Mouse (Mus musculus) hindbrain, embryonic 13.5 days (tissue): Measurements from ENCODE around the gene Cracr2a. TPM values are rescaled to one million over a fixed set of nuclear protein-coding genes. Genes with fewer than 3 reads are reported as not detected.

Experiments
- ATAC-seq: fragments of 200-750 bp; cut with Nextera tagmentation; 2 replicates; pipeline ENCODE4 v1.8.0; 2017; ENCODE audit warnings: moderate TSS enrichment; ENCODE audit not compliant: low FRiP score
- H3K27ac ChIP-seq: fragments of 300-500 bp; sonication (generic); 2 replicates; pipeline ENCODE4 v1.5.1; 2015; ENCODE audit warnings: inconsistent platforms, mild to moderate bottlenecking, moderate library complexity
- H3K27me3 ChIP-seq: fragments of 300-500 bp; sonication (generic); 2 replicates; pipeline ENCODE4 v1.6.1; 2015; ENCODE audit warnings: mild to moderate bottlenecking, inconsistent platforms
- H3K36me3 ChIP-seq: fragments of 300-500 bp; sonication (generic); 2 replicates; pipeline ENCODE4 v1.6.1; 2015; ENCODE audit warnings: mild to moderate bottlenecking, inconsistent platforms
- H3K4me1 ChIP-seq: fragments of 300-500 bp; sonication (generic); replicated peaks from 2 replicates; pipeline ENCODE4 v1.6.1; 2015; ENCODE audit warnings: inconsistent platforms
- H3K4me2 ChIP-seq: fragments of 300-500 bp; sonication (generic); 2 replicates; pipeline ENCODE4 v1.6.1; 2015; ENCODE audit warnings: inconsistent platforms, mild to moderate bottlenecking, moderate library complexity
- H3K4me3 ChIP-seq: fragments of 300-500 bp; sonication (generic); 2 replicates; pipeline ENCODE4 v1.5.1; 2015; ENCODE audit warnings: mild to moderate bottlenecking, inconsistent platforms
- H3K9ac ChIP-seq: fragments of 300-500 bp; sonication (generic); 2 replicates; pipeline ENCODE4 v1.6.1; 2015; ENCODE audit warnings: mild to moderate bottlenecking, inconsistent platforms
- H3K9me3 ChIP-seq: fragments of 300-500 bp; sonication (generic); 2 replicates; pipeline ENCODE4 v1.6.1; 2016; ENCODE audit warnings: inconsistent platforms
- WGBS: fragments of 180-500 bp; shearing (Covaris S2); methylation state at CpG from one replicate; pipeline ENCODE4 v1.1.7; 2015; 5-methylcytosine and 5-hydroxymethylcytosine counted together
- polyA plus RNA-seq: library from polyadenylated mRNA; unstranded; fragments of >200 nt; fragmentation: Nextera tagmentation; extraction: Ambion mirVana; gene quantifications from 2 replicates; pipeline ENCODE4 v1.2.1, GENCODE M21; 2015

Cracr2a gene
- polyA plus RNA-seq, 1 experiment from 2014 or later: 0.77 TPM

DNA sequence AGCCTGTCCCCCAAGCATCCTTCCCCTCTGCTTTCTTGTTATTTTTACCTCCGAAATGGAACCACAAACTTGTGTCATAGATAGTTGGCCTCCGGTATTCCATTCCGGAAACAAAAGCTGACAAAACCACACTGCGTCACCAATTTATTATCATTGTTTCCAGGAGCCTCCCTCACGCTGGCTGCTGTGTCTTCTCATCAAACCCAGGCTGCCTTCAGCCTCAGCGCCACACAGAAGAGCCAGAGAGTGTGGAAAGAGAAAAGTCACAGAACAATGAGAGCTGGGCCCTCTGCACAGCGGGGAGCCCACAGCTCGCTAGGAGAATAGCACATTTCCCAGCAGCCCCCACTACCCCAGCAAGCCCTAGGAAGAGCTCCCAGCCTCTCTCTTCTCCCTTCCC is 162.0 kb downstream of the Cracr2a start:
- Histone ChIP-seq H3K9me3 (no peaks in the 10 kb centered on the region), H3K36me3 (peaks cover 37% of the 10 kb centered on the region), H3K27ac (peak overlapping the region; percentile 79), H3K4me2 (peak overlapping the region; percentile 7; the same call in 1 of the 2 replicates), H3K27me3 (no peaks in the 10 kb centered on the region), H3K4me3 (no peak overlapping the region), H3K9ac (no peak overlapping the region; the same call in 1 of the 2 replicates), H3K4me1 (peaks cover 33% of the 10 kb centered on the region)
- WGBS: 18% methylated on average over 8 of the region's 8 CpGs
- ATAC-seq: no peak

Other genes starting within 250 kb of the Cracr2a start
- gene Parp11, start 114.5 kb upstream of the Cracr2a start, polyA plus RNA-seq: 80.6 and 82.1 TPM in 2 replicates
- 39.7 and 41.2 TPM in 2 replicates for gene Prmt8, start 208.1 kb downstream of the Cracr2a start, polyA plus RNA-seq